Mouse (Mus musculus) layer of hippocampus, postnatal 10 days (tissue): ENCODE measurements at regions not wholly inside any gene's neighbourhood (a gene's known extent, or its start where the extent isn't known, plus 50 kb on each side); places are given as distances from the start of the nearest gene placed in this dataset.
A peak's percentile ranks its signal among the peaks of the same experiment; 100 is the strongest.
"Not testable (repeated sequence)": the region's sequence is repeated elsewhere in the genome, so short reads cannot be mapped to it uniquely, and the experiment has no call there.

Experiments
- DNase-seq, 2 experiments: peaks; one replicate each; pipeline ENCODE4 v3.0.0; 2021; ENCODE audit warnings: low spot score in 2 of 2

GRCm38 (mm10) chr1:94969543-94969942, 343.9 kb upstream of the Fam174a start:
- no peak for DNase-seq

GRCm38 (mm10) chr1:94970103-94970759, 343.2 kb upstream of the Fam174a start:
- DNase-seq: no peak

- DNase-seq: no peak
These were observed 320.1 kb upstream of the Fam174a start for GRCm38 (mm10) chr1:94993338-94993737.

- no peak for DNase-seq
These were observed 309.5 kb upstream of the Fam174a start for GRCm38 (mm10) chr1:95003900-95004299.

GRCm38 (mm10) chr1:95030579-95030978, 282.8 kb upstream of the Fam174a start:
- DNase-seq: no peak

GRCm38 (mm10) chr1:95033661-95034414, 279.6 kb upstream of the Fam174a start:
- DNase-seq: not testable (repeated sequence)

GRCm38 (mm10) chr1:95038411-95038810, 275.0 kb upstream of the Fam174a start:
- peak in 1 of 2 experiments; percentile 10 for DNase-seq

GRCm38 (mm10) chr1:95040332-95040731, 273.1 kb upstream of the Fam174a start:
- no peak for DNase-seq

GRCm38 (mm10) chr1:95043355-95043754, 270.1 kb upstream of the Fam174a start:
- no peak for DNase-seq

- DNase-seq: no peak
These were observed 248.9 kb upstream of the Fam174a start for GRCm38 (mm10) chr1:95064330-95065193.

GRCm38 (mm10) chr1:95065620-95066019, 247.8 kb upstream of the Fam174a start:
- no peak for DNase-seq

- no peak for DNase-seq
These were observed 247.4 kb upstream of the Fam174a start for GRCm38 (mm10) chr1:95066040-95066439.

- DNase-seq: no peak
These were observed 238.3 kb upstream of the Fam174a start for GRCm38 (mm10) chr1:95075151-95075550.

- no peak for DNase-seq
These were observed 203.5 kb upstream of the Fam174a start for GRCm38 (mm10) chr1:95109966-95110365.

- DNase-seq: no peak
These were observed 199.9 kb upstream of the Fam174a start for GRCm38 (mm10) chr1:95113493-95113892.

- DNase-seq: no peak
These were observed 165.9 kb upstream of the Fam174a start for GRCm38 (mm10) chr1:95147531-95147930.

GRCm38 (mm10) chr1:95174013-95174582, 139.3 kb upstream of the Fam174a start:
- no peak for DNase-seq

- DNase-seq: peak; percentile 21 to 36
These were observed 94.5 kb upstream of the Fam174a start for GRCm38 (mm10) chr1:95218912-95219311.

- no peak for DNase-seq
These were observed 90.1 kb upstream of the Fam174a start for GRCm38 (mm10) chr1:95223289-95223688.

- DNase-seq: no peak
These were observed 71.7 kb upstream of the Fam174a start for GRCm38 (mm10) chr1:95241671-95242150.
